Mouse (Mus musculus) forebrain, embryonic 11.5 days (tissue): Measurements from ENCODE around the gene Mrpl24. TPM values are rescaled to one million over a fixed set of nuclear protein-coding genes. Genes with fewer than 3 reads are reported as not detected.

Source experiments
- ATAC-seq: fragments of 200-750 bp; cut with Nextera tagmentation; replicated peaks from 2 replicates; pipeline ENCODE4 v1.8.0; 2017; ENCODE audit warnings: moderate TSS enrichment; ENCODE audit not compliant: low FRiP score
- DNase-seq: peaks from one replicate; pipeline ENCODE4 v3.0.0-alpha.2; 2017; ENCODE audit warnings: low spot score
- H3K27ac ChIP-seq: fragments of 300-500 bp; sonication (generic); 2 replicates; pipeline ENCODE4 v1.5.1; 2014; ENCODE audit warnings: low read depth, low read length
- H3K27me3 ChIP-seq: fragments of 300-500 bp; sonication (generic); 2 replicates; pipeline ENCODE4 v1.6.1; 2014; ENCODE audit warnings: mild to moderate bottlenecking, low read length, mixed read lengths; ENCODE audit not compliant: control insufficient read depth, insufficient read depth
- H3K36me3 ChIP-seq: fragments of 300-500 bp; sonication (generic); 2 replicates; pipeline ENCODE4 v1.6.1; 2014; ENCODE audit warnings: mild to moderate bottlenecking, low read length, moderate library complexity, mixed read lengths; ENCODE audit not compliant: control insufficient read depth, insufficient read depth
- H3K4me1 ChIP-seq: fragments of 300-500 bp; sonication (generic); replicated peaks from 2 replicates; pipeline ENCODE4 v1.6.1; 2014; ENCODE audit warnings: low read length, mixed read lengths; ENCODE audit not compliant: control insufficient read depth, insufficient read depth
- H3K4me2 ChIP-seq: fragments of 300-500 bp; sonication (generic); 2 replicates; pipeline ENCODE4 v1.6.1; 2014; ENCODE audit warnings: low read depth, mild to moderate bottlenecking, low read length, moderate library complexity, mixed read lengths; ENCODE audit not compliant: severe bottlenecking
- H3K4me3 ChIP-seq: fragments of 300-500 bp; sonication (generic); 2 replicates; pipeline ENCODE4 v1.5.1; 2014; ENCODE audit warnings: low read depth, low read length
- H3K9ac ChIP-seq: fragments of 300-500 bp; sonication (generic); 2 replicates; pipeline ENCODE4 v1.6.1; 2014; ENCODE audit warnings: low read length
- H3K9me3 ChIP-seq: fragments of 300-500 bp; sonication (generic); 2 replicates; pipeline ENCODE4 v1.6.1; 2016; ENCODE audit warnings: low read length, mixed read lengths; ENCODE audit not compliant: control insufficient read depth
- WGBS: fragments of 180-500 bp; shearing (Covaris S2); extraction: QIAGEN DNeasy Blood & Tissue Kit; methylation state at CpG from one replicate; pipeline ENCODE4 v1.1.7; 2014; 5-methylcytosine and 5-hydroxymethylcytosine counted together
- polyA plus RNA-seq: library from polyadenylated mRNA; unstranded; fragments of >200 nt; fragmentation: Nextera tagmentation; extraction: Ambion mirVana; gene quantifications from 2 replicates; pipeline ENCODE4 v1.2.1, GENCODE M21; 2014

The Mrpl24 gene
- polyA plus RNA-seq, 1 experiment from 2014 or later = 74.5 TPM

DNA sequence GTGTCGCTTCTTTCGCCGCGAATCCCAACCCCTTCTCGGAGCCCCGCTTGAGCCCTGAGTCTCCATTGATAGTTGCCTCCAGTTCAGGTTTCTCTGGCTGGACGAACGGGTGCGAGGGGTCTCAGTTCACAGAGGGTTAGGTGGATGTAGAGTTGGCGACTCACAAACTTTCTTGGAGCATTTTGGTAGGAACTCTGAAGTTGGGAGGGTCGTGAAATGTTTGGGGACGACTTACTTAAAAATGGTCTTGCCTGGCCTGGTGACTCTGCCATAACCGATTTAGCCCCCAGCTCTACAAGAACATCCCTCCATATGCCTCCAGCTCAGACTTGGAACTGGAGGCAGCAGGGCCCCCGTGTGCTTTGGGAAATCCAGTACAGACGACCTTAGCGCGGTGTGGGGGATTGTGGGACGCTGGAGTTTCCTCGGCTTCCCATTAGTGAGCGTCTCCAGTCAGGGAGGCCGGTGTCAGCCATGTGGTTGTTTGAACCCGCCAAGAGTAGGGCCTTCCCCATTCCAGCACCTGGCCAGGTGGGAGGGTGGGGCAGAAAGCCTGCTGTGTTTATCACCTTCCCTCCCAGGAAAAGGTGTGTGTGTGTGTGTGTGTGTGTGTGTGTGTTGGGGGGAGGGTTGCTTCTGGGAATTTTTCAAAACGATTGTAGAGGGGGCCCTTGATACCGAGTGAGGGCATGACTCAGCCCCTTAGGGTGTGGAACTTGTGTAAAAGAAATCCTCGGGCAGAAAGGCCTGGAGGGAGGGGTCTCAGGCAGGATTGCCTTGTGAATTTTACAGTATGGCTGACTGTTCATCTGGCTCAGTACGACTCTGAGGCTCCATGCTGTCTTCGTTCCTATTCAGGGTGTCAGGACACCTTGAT lies 12.1 kb upstream of the Mrpl24 start:
- peaks cover 22% of the 10 kb centered on the region for H3K4me1 ChIP-seq
- H3K9me3 ChIP-seq = no peaks in the 10 kb centered on the region
- H3K9ac ChIP-seq = peak overlapping the region; percentile 99
- peak overlapping the region; percentile 78 for H3K4me2 ChIP-seq
- H3K4me3 ChIP-seq = peak overlapping the region; percentile 99
- peak overlapping the region; percentile 89 for H3K27ac ChIP-seq
- ATAC-seq = no peak
- H3K27me3 ChIP-seq = no peaks in the 10 kb centered on the region
- DNase-seq = peak; percentile 68
- H3K36me3 ChIP-seq = no peaks in the 10 kb centered on the region
- under 1% methylated on average over 27 of the region's 27 CpGs for WGBS

DNA sequence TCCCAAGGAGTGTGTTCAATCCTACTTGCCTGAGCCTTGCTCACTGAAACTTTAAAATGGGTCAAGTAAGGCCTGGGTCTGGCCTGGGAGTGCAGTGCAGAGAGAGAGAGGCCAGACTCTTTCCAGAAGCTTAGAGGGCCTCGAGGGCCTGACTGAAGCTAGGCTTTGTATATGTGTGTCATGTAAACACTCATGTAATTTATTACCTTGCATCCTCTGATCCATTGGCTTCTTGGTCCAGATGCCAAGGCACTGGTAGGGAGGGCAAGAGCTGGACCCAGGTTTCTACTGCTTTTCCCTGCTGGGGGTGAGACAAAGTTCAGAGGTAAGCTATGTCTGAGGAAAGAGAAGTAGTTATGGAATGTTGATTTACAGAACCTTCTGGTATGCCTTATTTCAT lies 11.4 kb upstream of the Mrpl24 start:
- Histone ChIP-seq H3K4me1 (peaks cover 22% of the 10 kb centered on the region), H3K9me3 (no peaks in the 10 kb centered on the region)
- 6% methylated on average over 1 of the region's 1 CpGs for WGBS

DNA sequence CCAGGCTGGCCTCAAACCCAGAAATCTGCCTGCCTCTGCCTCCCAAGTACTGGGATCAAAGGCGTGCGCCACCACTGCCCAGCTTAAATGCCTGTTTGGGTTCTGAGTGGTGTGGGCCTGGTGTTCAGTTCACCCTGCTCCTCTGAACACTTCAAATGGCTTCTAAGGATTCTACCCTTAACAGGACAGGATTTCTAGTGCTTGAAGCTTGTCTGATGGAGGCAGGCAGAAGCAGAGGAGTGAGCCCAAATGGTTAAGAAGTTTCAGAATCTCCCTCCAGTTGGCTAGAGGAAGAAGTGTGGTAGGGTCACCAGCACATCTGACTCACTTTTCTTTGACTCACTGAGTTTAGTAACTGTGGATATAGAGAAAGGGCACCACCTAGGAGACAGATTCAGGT lies 9.9 kb upstream of the Mrpl24 start:
- Histone ChIP-seq H3K27ac (peak overlapping the region; percentile 86; the same call in 1 of the 2 replicates), H3K36me3 (peaks cover 3% of the 10 kb centered on the region), H3K27me3 (no peaks in the 10 kb centered on the region), H3K9me3 (no peaks in the 10 kb centered on the region), H3K9ac (no peak overlapping the region), H3K4me2 (no peak overlapping the region), H3K4me1 (peaks cover 22% of the 10 kb centered on the region), H3K4me3 (no peak overlapping the region)
- DNase-seq = no peak
- 86% methylated on average over 2 of the region's 2 CpGs for WGBS
- ATAC-seq = no peak

More for the DNA sequence above, 11.4 kb upstream of the Mrpl24 start:
- no peak for DNase-seq
- Histone ChIP-seq H3K9ac (peak overlapping the region; percentile 99), H3K27me3 (no peaks in the 10 kb centered on the region), H3K4me3 (peak overlapping the region; percentile 99), H3K27ac (no peak overlapping the region), H3K36me3 (no peaks in the 10 kb centered on the region), H3K4me2 (peak overlapping the region; percentile 78)
- ATAC-seq = no peak

DNA sequence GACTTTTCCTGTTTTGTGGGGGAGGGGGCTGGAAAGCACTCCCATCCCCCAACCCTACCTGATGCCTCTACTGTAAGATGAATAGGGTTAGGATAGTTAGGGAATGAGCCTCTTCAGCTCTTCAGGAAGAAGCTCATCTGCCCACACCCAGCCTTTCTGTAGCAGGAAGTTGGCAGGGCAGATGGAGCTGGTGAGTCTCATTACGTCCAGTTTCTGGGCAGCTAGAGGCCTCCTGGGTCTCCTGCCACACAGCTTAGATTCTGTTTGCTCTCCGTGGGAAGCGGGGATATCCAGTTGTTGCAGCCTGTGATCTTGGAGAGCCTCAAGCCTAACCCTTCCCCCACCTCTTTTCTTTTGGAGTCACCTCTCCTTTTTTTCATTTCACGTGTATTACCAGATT lies 9.4 kb upstream of the Mrpl24 start:
- Histone ChIP-seq H3K4me3 (peak overlapping the region; percentile 39; the same call in 1 of the 2 replicates), H3K27me3 (no peaks in the 10 kb centered on the region), H3K4me2 (peak overlapping the region; percentile 67), H3K9me3 (no peaks in the 10 kb centered on the region), H3K27ac (peak overlapping the region; percentile 86), H3K36me3 (peaks cover 5% of the 10 kb centered on the region), H3K4me1 (peaks cover 22% of the 10 kb centered on the region), H3K9ac (peak overlapping the region; percentile 51; the same call in 1 of the 2 replicates)
- 2% methylated on average over 4 of the region's 4 CpGs for WGBS
- DNase-seq (no peak), ATAC-seq (no peak)

DNA sequence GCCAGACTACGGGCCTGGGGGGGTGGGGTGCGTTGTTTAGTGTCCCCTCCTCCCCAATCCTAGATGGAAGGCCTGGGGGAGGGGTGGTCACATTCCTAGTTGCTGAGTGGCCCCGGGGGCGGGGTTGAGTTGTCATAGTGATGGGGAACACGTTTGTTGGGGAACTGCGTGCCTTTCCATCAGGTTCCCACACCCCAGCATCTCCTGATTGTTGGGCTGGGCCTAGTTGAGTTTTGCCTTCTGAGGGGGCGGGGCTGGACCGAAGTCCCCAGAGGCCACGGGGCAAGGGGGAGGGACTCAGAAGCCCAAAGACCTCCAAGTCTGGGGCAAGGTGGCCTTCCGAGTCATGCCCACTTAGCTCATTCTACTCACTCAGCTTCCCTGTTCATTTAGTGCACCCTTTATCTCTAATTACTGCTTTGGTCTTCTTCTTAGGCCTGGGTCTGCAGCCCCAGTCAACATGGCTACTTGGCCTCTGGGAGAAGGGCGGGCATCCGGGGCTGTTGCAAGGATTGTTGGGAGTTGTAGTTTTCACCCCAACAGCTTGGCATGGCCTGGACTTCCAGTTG lies 8.6 kb upstream of the Mrpl24 start:
- peaks cover 22% of the 10 kb centered on the region for H3K4me1 ChIP-seq
- ATAC-seq (peak; percentile 37), DNase-seq (peak; percentile 93)
- H3K27me3 ChIP-seq = no peaks in the 10 kb centered on the region
- peak overlapping the region; percentile 86 for H3K27ac ChIP-seq
- H3K9ac ChIP-seq = peak overlapping the region; percentile 51
- H3K9me3 ChIP-seq = no peaks in the 10 kb centered on the region
- 4% methylated on average over 12 of the region's 12 CpGs for WGBS
- H3K4me3 ChIP-seq = peak overlapping the region; percentile 39
- H3K4me2 ChIP-seq = peak overlapping the region; percentile 67
- peaks cover 5% of the 10 kb centered on the region for H3K36me3 ChIP-seq

DNA sequence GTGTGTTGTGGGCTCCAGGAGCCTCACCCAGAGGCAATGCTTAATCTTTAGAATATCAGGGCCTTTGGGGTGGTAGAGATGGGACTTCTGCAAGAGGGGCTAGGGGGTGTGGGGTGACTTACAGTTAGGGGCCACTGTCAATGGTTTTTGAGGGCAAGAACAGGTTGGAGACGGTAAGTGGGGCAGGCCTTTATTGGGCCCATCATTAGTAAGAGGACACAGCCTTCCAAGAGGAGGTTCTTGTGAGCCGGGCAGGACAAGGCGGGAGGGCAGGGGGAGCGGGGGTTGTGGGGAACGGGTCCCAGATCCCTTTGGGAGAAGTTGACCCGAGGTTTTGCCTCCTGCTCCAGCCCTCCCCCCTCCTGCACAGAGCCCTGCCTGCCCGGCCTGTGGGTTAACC lies 5.8 kb upstream of the Mrpl24 start:
- peaks cover 14% of the 10 kb centered on the region for H3K4me1 ChIP-seq
- 84% methylated on average over 7 of the region's 7 CpGs for WGBS

DNA sequence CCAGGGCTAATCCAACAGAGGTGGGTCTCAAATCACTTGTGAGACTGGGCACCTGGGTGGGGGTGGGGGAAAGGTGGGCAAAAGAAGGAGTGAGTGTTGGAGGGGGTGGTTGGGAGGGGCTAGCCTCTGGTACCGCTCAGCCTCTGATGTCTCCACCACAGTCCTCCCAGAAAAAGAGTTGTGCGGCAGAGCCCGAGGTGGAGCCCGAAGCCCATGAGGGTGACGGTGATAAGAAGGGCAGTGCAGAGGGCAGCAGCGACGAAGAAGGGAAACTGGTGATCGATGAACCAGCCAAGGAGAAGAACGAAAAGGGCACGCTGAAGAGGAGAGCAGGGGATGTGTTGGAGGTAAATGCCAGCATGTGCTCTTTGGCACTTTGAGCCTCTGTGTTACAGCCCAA lies 5.4 kb upstream of the Mrpl24 start:
- H3K36me3 ChIP-seq = peaks cover 5% of the 10 kb centered on the region
- no peak for DNase-seq
- no peak overlapping the region for H3K9ac ChIP-seq
- H3K9me3 ChIP-seq = no peaks in the 10 kb centered on the region
- ATAC-seq = no peak
- H3K4me1 ChIP-seq = peaks cover 14% of the 10 kb centered on the region
- no peak overlapping the region for H3K4me3 ChIP-seq
- 98% methylated on average over 10 of the region's 10 CpGs for WGBS
- no peak overlapping the region for H3K4me2 ChIP-seq
- no peaks in the 10 kb centered on the region for H3K27me3 ChIP-seq
- H3K27ac ChIP-seq = no peak overlapping the region

More for the DNA sequence above, 5.8 kb upstream of the Mrpl24 start:
- Histone ChIP-seq H3K27ac (no peak overlapping the region), H3K9me3 (no peaks in the 10 kb centered on the region), H3K9ac (no peak overlapping the region), H3K36me3 (peaks cover 5% of the 10 kb centered on the region), H3K4me3 (no peak overlapping the region), H3K27me3 (no peaks in the 10 kb centered on the region), H3K4me2 (no peak overlapping the region)
- ATAC-seq (no peak), DNase-seq (no peak)

DNA sequence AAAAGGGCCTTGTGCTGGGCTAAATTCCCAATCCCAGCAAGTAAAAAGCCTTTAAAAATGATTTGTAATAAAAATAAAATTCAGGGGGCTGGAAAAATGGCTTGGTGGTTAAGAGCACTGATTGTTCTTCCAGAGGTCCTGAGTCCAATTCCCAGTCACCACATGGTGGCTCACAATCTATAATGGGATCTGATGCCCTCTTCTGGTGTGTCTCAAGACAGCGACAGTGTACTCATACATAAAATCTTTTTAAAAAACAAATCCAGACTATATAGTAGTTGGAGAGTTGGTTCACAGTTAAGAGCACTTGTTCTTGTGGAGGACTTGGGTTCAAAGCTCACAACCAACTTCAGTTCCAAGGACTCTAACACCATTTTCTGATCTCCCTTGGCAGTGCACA lies 2.3 kb upstream of the Mrpl24 start:
- Histone ChIP-seq H3K36me3 (peaks cover 5% of the 10 kb centered on the region), H3K9ac (no peak overlapping the region), H3K4me2 (no peak overlapping the region), H3K27ac (no peak overlapping the region), H3K27me3 (no peaks in the 10 kb centered on the region), H3K4me3 (no peak overlapping the region), H3K9me3 (no peaks in the 10 kb centered on the region), H3K4me1 (peaks cover 6% of the 10 kb centered on the region; the same call in 1 of the 2 replicates)
- 90% methylated on average over 1 of the region's 1 CpGs for WGBS
- DNase-seq (no peak), ATAC-seq (no peak)
